Mouse (Mus musculus) ES-Bruce4 (cell line): ENCODE data around the gene Wfikkn1. TPM values are rescaled to one million over a fixed set of nuclear protein-coding genes. Genes with fewer than 3 reads are reported as not detected.
A peak's percentile ranks its signal among the peaks of the same experiment; 100 is the strongest.

Experiments used
- H3K27ac ChIP-seq: 2 replicates; pipeline ENCODE4 v1.5.1; 2012; ENCODE audit warnings: low read length, inconsistent platforms; ENCODE audit not compliant: insufficient read depth
- H3K27me3 ChIP-seq: 2 replicates; pipeline ENCODE4 v1.6.1; 2012; ENCODE audit warnings: mild to moderate bottlenecking, low read length, inconsistent platforms; ENCODE audit not compliant: control insufficient read depth, poor library complexity, insufficient read depth, severe bottlenecking
- H3K36me3 ChIP-seq: 2 replicates; pipeline ENCODE4 v1.6.1; 2012; ENCODE audit warnings: inconsistent platforms, mild to moderate bottlenecking, low read length, moderate library complexity; ENCODE audit not compliant: control insufficient read depth, poor library complexity, insufficient read depth, severe bottlenecking
- H3K4me1 ChIP-seq: one replicate; pipeline ENCODE4 v1.8.1; 2011; ENCODE audit warnings: low read length; ENCODE audit not compliant: control insufficient read depth, insufficient read depth
- H3K4me3 ChIP-seq: 2 replicates; pipeline ENCODE4 v1.5.1; 2011; ENCODE audit warnings: low read depth, mild to moderate bottlenecking, low read length
- H3K9ac ChIP-seq: 2 replicates; pipeline ENCODE4 v1.6.1; 2012; ENCODE audit warnings: low read depth, mild to moderate bottlenecking, inconsistent platforms; ENCODE audit not compliant: poor library complexity, severe bottlenecking
- H3K9me3 ChIP-seq: replicated peaks from 2 replicates; pipeline ENCODE4 v1.6.1; 2012; ENCODE audit warnings: mild to moderate bottlenecking, low read length, inconsistent platforms; ENCODE audit not compliant: control insufficient read depth, poor library complexity, insufficient read depth, severe bottlenecking
- CTCF ChIP-seq: IDR thresholded peaks from one replicate; pipeline ENCODE4 v1.8.1; 2011; ENCODE audit warnings: low read depth, low read length
- EP300 ChIP-seq: IDR thresholded peaks from 2 replicates; pipeline ENCODE4 v1.6.1; 2011; ENCODE audit warnings: low read depth, low read length; ENCODE audit not compliant: insufficient read depth
- POLR2A ChIP-seq: IDR thresholded peaks from one replicate; pipeline ENCODE4 v1.8.1; 2011; ENCODE audit warnings: low read length; ENCODE audit not compliant: insufficient read depth
- polyA plus RNA-seq: library from polyadenylated mRNA; stranded (reverse); fragments of >200 nt; gene quantifications from 2 replicates; pipeline ENCODE4 v1.2.4, GENCODE M21; 2011; ENCODE audit warnings: low read depth; ENCODE audit not compliant: missing spikeins, insufficient read depth, insufficient read length

The Wfikkn1 gene
- polyA plus RNA-seq, 1 experiment, result 0.69 TPM

DNA sequence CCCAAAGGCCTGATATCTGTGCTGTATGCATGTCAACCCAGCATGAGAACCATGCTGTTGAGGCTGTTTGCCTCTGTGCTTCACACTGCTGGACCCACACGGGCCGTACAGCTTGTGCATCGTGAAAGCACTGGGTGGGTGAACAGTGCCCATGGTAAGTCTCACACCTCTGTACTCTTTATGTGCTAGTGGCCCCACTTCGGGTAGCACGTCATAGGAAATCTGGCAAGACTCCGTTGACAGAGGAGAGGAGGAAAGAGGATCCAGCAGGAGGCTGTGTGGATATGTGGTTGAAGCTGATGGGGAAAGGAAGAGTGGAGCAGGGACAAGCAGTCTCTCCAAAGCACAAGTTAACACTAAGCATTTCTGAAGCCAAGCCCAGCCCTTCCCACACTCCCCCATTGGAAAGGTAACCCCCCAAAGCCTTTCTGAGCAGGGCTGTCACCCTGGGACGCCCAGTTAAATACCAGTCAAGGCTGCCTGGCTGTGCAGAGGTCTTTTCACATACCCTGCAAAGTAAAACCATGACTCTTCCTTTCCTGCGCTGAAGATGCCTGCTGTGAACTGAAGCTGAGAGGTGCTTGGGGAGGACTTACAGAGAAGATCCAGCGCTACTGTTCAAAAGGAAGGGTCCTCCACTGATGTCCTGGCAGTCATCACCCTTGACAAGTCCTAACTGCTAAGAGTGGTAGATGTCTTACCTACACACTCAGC, 37.5 kb upstream of the Wfikkn1 start:
- H3K9me3 ChIP-seq, result no peaks in the 10 kb centered on the region
- no peak for TF ChIP-seq CTCF
- TF ChIP-seq POLR2A, result no peak
- TF ChIP-seq EP300, result no peak
- H3K9ac ChIP-seq, result peak overlapping the region; percentile 73
- H3K4me3 ChIP-seq, result peak overlapping the region; percentile 97
- no peak overlapping the region for H3K27ac ChIP-seq
- no peaks in the 10 kb centered on the region for H3K36me3 ChIP-seq
- no peaks in the 10 kb centered on the region for H3K27me3 ChIP-seq
- no peaks in the 10 kb centered on the region for H3K4me1 ChIP-seq

DNA sequence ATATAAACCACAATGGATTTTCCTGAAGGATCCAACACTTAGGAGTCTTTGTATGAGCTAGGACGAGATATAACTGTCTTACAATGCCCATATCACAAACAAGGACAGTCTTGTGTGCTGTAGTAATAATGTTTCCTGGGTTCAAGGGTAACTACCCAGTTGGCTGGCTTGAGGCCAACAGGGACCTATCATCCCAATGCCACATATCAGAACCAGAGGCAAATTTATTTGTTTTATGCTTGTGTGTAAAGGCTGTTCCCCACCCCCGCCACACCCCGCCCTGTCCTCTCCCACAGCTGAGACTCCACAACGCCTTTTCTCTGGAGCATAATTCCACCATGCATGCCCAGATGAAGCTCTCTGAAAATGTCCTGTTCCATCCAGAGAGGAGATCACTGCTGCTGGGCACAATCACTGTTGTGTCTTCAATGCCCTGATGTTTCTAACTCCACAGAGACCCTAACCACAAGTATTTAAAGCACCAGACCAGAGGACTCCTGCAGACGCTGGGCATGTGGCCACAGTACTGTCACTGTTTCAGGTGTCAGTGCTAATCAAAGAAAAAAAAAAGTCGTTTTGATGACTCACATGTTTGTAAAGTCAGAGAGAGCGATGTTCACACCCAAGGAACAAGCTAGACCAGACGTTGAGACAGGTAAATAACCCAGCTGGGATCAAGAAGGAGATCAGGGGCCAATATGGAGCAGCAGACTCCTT, 36.4 kb upstream of the Wfikkn1 start:
- no peak overlapping the region for H3K27ac ChIP-seq
- H3K36me3 ChIP-seq, result no peaks in the 10 kb centered on the region
- no peak overlapping the region for H3K4me3 ChIP-seq
- H3K4me1 ChIP-seq, result no peaks in the 10 kb centered on the region
- H3K27me3 ChIP-seq, result no peaks in the 10 kb centered on the region
- H3K9ac ChIP-seq, result no peak overlapping the region
- H3K9me3 ChIP-seq, result no peaks in the 10 kb centered on the region
- TF ChIP-seq EP300 (no peak), CTCF (no peak), POLR2A (no peak)

DNA sequence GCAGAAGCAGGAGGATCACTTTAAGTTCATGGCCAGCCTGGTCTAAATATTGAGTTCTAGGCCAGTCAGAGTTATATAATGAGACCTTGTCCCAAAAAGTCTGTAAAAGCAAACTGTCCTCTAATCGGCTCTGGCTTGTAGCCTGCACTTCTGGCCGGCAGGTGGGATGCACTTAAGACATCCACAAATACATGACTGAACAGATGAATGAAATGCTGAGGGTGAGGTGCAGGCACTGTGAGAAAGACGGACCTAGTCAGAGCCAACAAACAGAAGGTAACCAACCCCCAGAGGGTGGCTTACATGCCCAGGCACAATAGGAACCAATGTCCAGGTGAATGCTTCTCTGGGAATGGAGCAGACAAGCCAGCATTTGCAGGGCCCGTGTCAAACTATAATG, 33.6 kb upstream of the Wfikkn1 start:
- no peaks in the 10 kb centered on the region for H3K36me3 ChIP-seq
- H3K27me3 ChIP-seq, result no peaks in the 10 kb centered on the region
- no peaks in the 10 kb centered on the region for H3K9me3 ChIP-seq
- 0 out of 2 replicates have a peak overlapping the region, but pooled peaks have one; percentile 21 for H3K27ac ChIP-seq
- H3K9ac ChIP-seq, result no peak overlapping the region
- H3K4me1 ChIP-seq, result no peaks in the 10 kb centered on the region
- no peak for TF ChIP-seq POLR2A
- TF ChIP-seq EP300, result no peak
- no peak for TF ChIP-seq CTCF
- no peak overlapping the region for H3K4me3 ChIP-seq

DNA sequence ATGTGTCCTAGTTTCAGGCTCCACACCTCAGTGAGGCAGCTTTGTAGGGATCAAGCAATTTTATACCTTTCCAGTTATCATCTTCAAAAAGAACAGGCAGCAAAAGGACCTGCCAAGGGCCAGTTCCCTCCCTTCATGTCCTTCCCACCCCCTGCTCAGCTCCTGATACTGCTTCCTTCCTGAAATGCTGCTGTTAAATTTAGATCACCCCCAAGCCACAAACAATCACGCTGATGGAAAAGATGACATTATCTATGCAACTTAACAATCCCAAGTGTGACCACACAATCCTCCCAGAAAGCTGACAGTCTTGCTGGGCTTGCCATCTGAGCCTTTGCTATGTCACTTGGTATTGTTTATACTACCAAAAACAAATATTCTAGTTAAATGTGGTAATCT, 33.2 kb upstream of the Wfikkn1 start:
- H3K4me3 ChIP-seq, result no peak overlapping the region
- no peak overlapping the region for H3K9ac ChIP-seq
- H3K27me3 ChIP-seq, result no peaks in the 10 kb centered on the region
- no peak overlapping the region for H3K27ac ChIP-seq
- H3K4me1 ChIP-seq, result no peaks in the 10 kb centered on the region
- no peak for TF ChIP-seq POLR2A
- no peak for TF ChIP-seq EP300
- TF ChIP-seq CTCF, result no peak
- H3K9me3 ChIP-seq, result no peaks in the 10 kb centered on the region
- H3K36me3 ChIP-seq, result no peaks in the 10 kb centered on the region

GRCm38 (mm10) chr17:25913186-25913876, 32.7 kb upstream of the Wfikkn1 start:
- no peak overlapping the region for H3K27ac ChIP-seq
- TF ChIP-seq EP300, result no peak
- TF ChIP-seq POLR2A, result no peak
- no peak for TF ChIP-seq CTCF
- no peak overlapping the region for H3K4me3 ChIP-seq
- no peak overlapping the region for H3K9ac ChIP-seq
- no peaks in the 10 kb centered on the region for H3K4me1 ChIP-seq
- H3K9me3 ChIP-seq, result no peaks in the 10 kb centered on the region
- H3K27me3 ChIP-seq, result no peaks in the 10 kb centered on the region
- no peaks in the 10 kb centered on the region for H3K36me3 ChIP-seq

GRCm38 (mm10) chr17:25911816-25912215, 31.2 kb upstream of the Wfikkn1 start:
- Histone ChIP-seq H3K4me3 (no peak overlapping the region), H3K27ac (no peak overlapping the region), H3K27me3 (no peaks in the 10 kb centered on the region), H3K9me3 (no peaks in the 10 kb centered on the region), H3K4me1 (no peaks in the 10 kb centered on the region), H3K36me3 (no peaks in the 10 kb centered on the region), H3K9ac (no peak overlapping the region)
- no peak for TF ChIP-seq CTCF
- TF ChIP-seq EP300, result no peak
- TF ChIP-seq POLR2A, result no peak
